Mouse (Mus musculus): ENCODE data around the gene Mgat3. TPM values are rescaled to one million over a fixed set of nuclear protein-coding genes. Genes with fewer than 3 reads are reported as not detected.

Gene Mgat3
- polyA plus RNA-seq, 1 experiment from 2014 or later = 0.44 TPM

GRCm38 (mm10) chr15:80232331-80232730 lies 58.8 kb downstream of the Mgat3 start:
- Histone ChIP-seq H3K9me3 (replicated peaks) (no peaks in the 10 kb centered on the region), H3K27ac (peak overlapping the region; percentile 43), H3K27me3 (no peaks in the 10 kb centered on the region), H3K36me3 (peaks cover 21% of the 10 kb centered on the region), H3K4me3 (replicated peaks) (no peak overlapping the region), H3K4me2 (no peak overlapping the region), H3K4me1 (replicated peaks) (peaks cover 43% of the 10 kb centered on the region), H3K9ac (no peak overlapping the region)
- ATAC-seq (ENCODE audit: low read depth) (no peak), DNase-seq (no peak)
- WGBS (ENCODE audit: insufficient replicate concordance) = 75% methylated on average over 2 of the region's 2 CpGs

GRCm38 (mm10) chr15:80233053-80233452 lies 59.5 kb downstream of the Mgat3 start:
- H3K4me3 ChIP-seq (replicated peaks) = no peak overlapping the region
- no peak for DNase-seq
- peaks cover 28% of the 10 kb centered on the region for H3K36me3 ChIP-seq
- H3K27ac ChIP-seq = peak overlapping the region; percentile 90
- peak overlapping the region; percentile 66 for H3K9ac ChIP-seq
- no peak for ATAC-seq (ENCODE audit: low read depth)
- H3K4me1 ChIP-seq (replicated peaks) = peaks cover 45% of the 10 kb centered on the region
- H3K4me2 ChIP-seq = peak overlapping the region; percentile 64
- no peaks in the 10 kb centered on the region for H3K27me3 ChIP-seq
- WGBS (ENCODE audit: insufficient replicate concordance) = 74% methylated on average over 4 of the region's 4 CpGs
- no peaks in the 10 kb centered on the region for H3K9me3 ChIP-seq (replicated peaks)

GRCm38 (mm10) chr15:80233733-80234509 lies 60.4 kb downstream of the Mgat3 start, which contains the start of gene Mief1:
Gene Mief1 (plus strand): TSS chr15:80234018.
- peak within 1 kb of the TSS; percentile 90 for H3K27ac ChIP-seq
- WGBS (ENCODE audit: insufficient replicate concordance) = under 1% methylated on average over 67 of the region's 67 CpGs
- peak within 1 kb of the TSS; percentile 76 for H3K4me2 ChIP-seq
- H3K9me3 ChIP-seq (replicated peaks) = no peaks in the 10 kb centered on the region
- peak within 1 kb of the TSS; percentile 94 for H3K9ac ChIP-seq
- DNase-seq = peak; percentile 99
- peak within 1 kb of the TSS; percentile 95 for H3K4me3 ChIP-seq (replicated peaks)
- peak; percentile 97 for ATAC-seq (ENCODE audit: low read depth)
- no peaks in the 10 kb centered on the region for H3K27me3 ChIP-seq
- peaks cover 37% of the 10 kb centered on the region for H3K36me3 ChIP-seq
- peaks cover 45% of the 10 kb centered on the region for H3K4me1 ChIP-seq (replicated peaks)

- Histone ChIP-seq H3K9me3 (replicated peaks) (no peaks in the 10 kb centered on the region), H3K4me2 (peak within 1 kb of the TSS; percentile 76), H3K27ac (peak within 1 kb of the TSS; percentile 86), H3K4me3 (replicated peaks) (peak within 1 kb of the TSS; percentile 95), H3K36me3 (peaks cover 47% of the 10 kb centered on the region), H3K4me1 (replicated peaks) (peaks cover 45% of the 10 kb centered on the region), H3K27me3 (no peaks in the 10 kb centered on the region), H3K9ac (peak within 1 kb of the TSS; percentile 94)
- DNase-seq = no peak
- WGBS (ENCODE audit: insufficient replicate concordance) = 91% methylated on average over 9 of the region's 9 CpGs
- no peak for ATAC-seq (ENCODE audit: low read depth)
Measured at GRCm38 (mm10) chr15:80235535-80235934, 62.0 kb downstream of the Mgat3 start, which contains the start of gene AC140267.1. Gene AC140267.1 (plus strand): TSS chr15:80235835.

DNA sequence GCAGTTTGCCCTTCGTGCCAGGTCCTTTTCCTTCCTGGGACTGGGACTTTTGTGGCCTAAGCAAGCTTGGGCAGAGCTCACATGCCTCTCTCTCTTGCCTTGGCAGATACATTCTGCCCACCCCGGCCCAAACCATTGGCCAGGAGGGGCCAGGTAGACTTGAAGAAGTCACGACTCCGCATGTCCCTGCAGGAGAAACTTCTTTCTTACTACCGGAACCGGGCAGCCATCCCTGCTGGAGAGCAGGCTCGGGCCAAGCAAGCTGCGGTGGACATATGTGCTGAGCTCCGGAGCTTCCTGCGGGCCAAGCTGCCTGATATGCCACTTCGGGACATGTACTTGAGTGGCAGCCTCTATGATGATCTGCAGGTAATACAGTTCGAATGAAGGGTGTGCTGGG lies 74.6 kb downstream of the Mgat3 start:
- peaks cover 92% of the 10 kb centered on the region for H3K36me3 ChIP-seq
- no peak for DNase-seq
- no peak for ATAC-seq (ENCODE audit: low read depth)
- H3K27me3 ChIP-seq = no peaks in the 10 kb centered on the region
- H3K4me1 ChIP-seq (replicated peaks) = peaks cover 51% of the 10 kb centered on the region
- no peak overlapping the region for H3K9ac ChIP-seq
- H3K4me2 ChIP-seq = no peak overlapping the region
- 91% methylated on average over 12 of the region's 12 CpGs for WGBS (ENCODE audit: insufficient replicate concordance)
- H3K27ac ChIP-seq = peak overlapping the region; percentile 99; the same call in 1 of the 2 replicates
- H3K4me3 ChIP-seq (replicated peaks) = no peak overlapping the region
- H3K9me3 ChIP-seq (replicated peaks) = no peaks in the 10 kb centered on the region

GRCm38 (mm10) chr15:80248596-80248995 lies 75.1 kb downstream of the Mgat3 start:
- Histone ChIP-seq H3K4me3 (replicated peaks) (no peak overlapping the region), H3K9ac (no peak overlapping the region), H3K9me3 (replicated peaks) (no peaks in the 10 kb centered on the region), H3K36me3 (peaks cover 92% of the 10 kb centered on the region), H3K4me2 (no peak overlapping the region), H3K4me1 (replicated peaks) (peaks cover 55% of the 10 kb centered on the region), H3K27me3 (no peaks in the 10 kb centered on the region), H3K27ac (peak overlapping the region; percentile 99)
- WGBS (ENCODE audit: insufficient replicate concordance) = 89% methylated on average over 1 of the region's 1 CpGs
- ATAC-seq (ENCODE audit: low read depth) (no peak), DNase-seq (no peak)

DNA sequence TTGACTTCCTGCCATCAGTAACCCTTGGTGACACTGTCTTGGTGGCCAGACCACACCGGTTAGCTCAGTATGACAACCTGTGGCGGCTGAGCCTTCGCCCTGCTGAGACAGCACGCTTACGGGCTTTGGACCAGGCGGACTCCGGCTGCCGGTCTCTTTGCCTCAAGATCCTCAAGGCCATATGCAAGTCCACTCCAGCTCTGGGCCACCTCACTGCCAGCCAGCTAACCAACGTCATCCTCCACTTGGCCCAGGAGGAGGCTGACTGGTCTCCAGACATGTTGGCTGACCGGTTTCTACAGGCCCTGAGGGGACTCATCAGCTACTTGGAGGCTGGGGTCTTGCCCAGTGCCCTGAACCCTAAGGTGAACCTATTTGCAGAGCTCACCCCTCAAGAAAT lies 76.2 kb downstream of the Mgat3 start:
- H3K9ac ChIP-seq = peak overlapping the region; percentile 73
- peaks cover 66% of the 10 kb centered on the region for H3K4me1 ChIP-seq (replicated peaks)

GRCm38 (mm10) chr15:80250586-80250985 lies 77.1 kb downstream of the Mgat3 start:
- H3K9ac ChIP-seq = peak overlapping the region; percentile 73
- peak overlapping the region; percentile 99 for H3K27ac ChIP-seq
- peak overlapping the region; percentile 41 for H3K4me3 ChIP-seq (replicated peaks)
- H3K4me2 ChIP-seq = peak overlapping the region; percentile 76
- DNase-seq = peak; percentile 73
- H3K27me3 ChIP-seq = no peaks in the 10 kb centered on the region
- peaks cover 75% of the 10 kb centered on the region for H3K36me3 ChIP-seq
- H3K9me3 ChIP-seq (replicated peaks) = no peaks in the 10 kb centered on the region
- WGBS (ENCODE audit: insufficient replicate concordance) = 28% methylated on average over 6 of the region's 6 CpGs
- H3K4me1 ChIP-seq (replicated peaks) = peaks cover 66% of the 10 kb centered on the region
- peak; percentile 69 for ATAC-seq (ENCODE audit: low read depth)

More for the DNA sequence above, 76.2 kb downstream of the Mgat3 start:
- peak overlapping the region; percentile 76 for H3K4me2 ChIP-seq
- H3K9me3 ChIP-seq (replicated peaks) = no peaks in the 10 kb centered on the region
- WGBS (ENCODE audit: insufficient replicate concordance) = 86% methylated on average over 10 of the region's 10 CpGs
- no peak overlapping the region for H3K4me3 ChIP-seq (replicated peaks)
- ATAC-seq (ENCODE audit: low read depth) (no peak), DNase-seq (no peak)
- peaks cover 82% of the 10 kb centered on the region for H3K36me3 ChIP-seq
- H3K27ac ChIP-seq = peak overlapping the region; percentile 99
- H3K27me3 ChIP-seq = no peaks in the 10 kb centered on the region

DNA sequence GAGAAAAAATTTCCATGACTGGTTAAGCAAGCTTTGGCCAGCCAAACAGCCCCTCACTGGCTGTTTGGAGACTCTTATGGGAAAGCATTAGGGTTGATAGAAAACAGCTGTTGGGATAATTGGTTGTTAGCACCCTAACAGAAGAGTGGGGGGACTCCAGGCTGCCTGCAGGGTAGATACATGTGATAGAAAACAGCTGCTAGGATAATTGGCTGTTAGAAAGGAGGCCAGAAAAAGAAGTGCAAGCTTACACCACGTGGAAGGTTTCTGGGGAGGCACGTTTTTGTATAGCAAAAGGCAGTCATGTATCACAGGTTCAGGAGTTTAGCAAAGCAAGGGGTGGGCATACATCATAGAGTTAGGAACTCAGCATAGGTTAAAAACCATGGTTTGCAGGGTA lies 80.0 kb downstream of the Mgat3 start:
- peak overlapping the region; percentile 79 for H3K4me3 ChIP-seq (replicated peaks)
- WGBS (ENCODE audit: insufficient replicate concordance) = 54% methylated on average over 2 of the region's 2 CpGs
- peak overlapping the region; percentile 99 for H3K27ac ChIP-seq
- H3K36me3 ChIP-seq = peaks cover 72% of the 10 kb centered on the region
- no peaks in the 10 kb centered on the region for H3K9me3 ChIP-seq (replicated peaks)
- peaks cover 82% of the 10 kb centered on the region for H3K4me1 ChIP-seq (replicated peaks)
- peak overlapping the region; percentile 85 for H3K9ac ChIP-seq
- no peak for ATAC-seq (ENCODE audit: low read depth)
- peak overlapping the region; percentile 94 for H3K4me2 ChIP-seq
- DNase-seq = no peak
- H3K27me3 ChIP-seq = no peaks in the 10 kb centered on the region

DNA sequence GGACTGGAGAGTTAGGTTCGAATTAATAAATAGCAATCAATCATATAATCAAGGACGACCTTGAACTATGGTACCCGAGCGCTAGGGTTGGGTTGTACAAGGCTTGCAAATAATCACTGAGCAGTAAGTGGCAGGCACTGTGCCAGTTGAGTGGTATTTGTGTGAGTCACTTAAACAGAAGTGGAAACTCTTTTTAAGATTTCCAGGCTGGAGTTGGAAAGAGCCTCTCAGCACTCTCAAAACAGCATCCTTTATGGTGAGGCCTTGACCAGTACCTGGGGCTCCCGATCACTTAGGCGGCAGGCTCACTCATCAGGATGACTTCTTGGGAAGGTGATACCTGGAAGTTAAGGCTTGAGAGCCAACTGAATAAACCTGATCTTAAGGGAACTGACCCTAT lies 80.7 kb downstream of the Mgat3 start:
- WGBS (ENCODE audit: insufficient replicate concordance) = 47% methylated on average over 6 of the region's 6 CpGs
- peak overlapping the region; percentile 79 for H3K4me3 ChIP-seq (replicated peaks)
- peaks cover 82% of the 10 kb centered on the region for H3K4me1 ChIP-seq (replicated peaks)
- peak overlapping the region; percentile 85 for H3K9ac ChIP-seq
- H3K9me3 ChIP-seq (replicated peaks) = no peaks in the 10 kb centered on the region
- H3K27ac ChIP-seq = peak overlapping the region; percentile 99
- DNase-seq = no peak
- peaks cover 72% of the 10 kb centered on the region for H3K36me3 ChIP-seq
- H3K27me3 ChIP-seq = no peaks in the 10 kb centered on the region
- ATAC-seq (ENCODE audit: low read depth) = no peak
- H3K4me2 ChIP-seq = peak overlapping the region; percentile 94

DNA sequence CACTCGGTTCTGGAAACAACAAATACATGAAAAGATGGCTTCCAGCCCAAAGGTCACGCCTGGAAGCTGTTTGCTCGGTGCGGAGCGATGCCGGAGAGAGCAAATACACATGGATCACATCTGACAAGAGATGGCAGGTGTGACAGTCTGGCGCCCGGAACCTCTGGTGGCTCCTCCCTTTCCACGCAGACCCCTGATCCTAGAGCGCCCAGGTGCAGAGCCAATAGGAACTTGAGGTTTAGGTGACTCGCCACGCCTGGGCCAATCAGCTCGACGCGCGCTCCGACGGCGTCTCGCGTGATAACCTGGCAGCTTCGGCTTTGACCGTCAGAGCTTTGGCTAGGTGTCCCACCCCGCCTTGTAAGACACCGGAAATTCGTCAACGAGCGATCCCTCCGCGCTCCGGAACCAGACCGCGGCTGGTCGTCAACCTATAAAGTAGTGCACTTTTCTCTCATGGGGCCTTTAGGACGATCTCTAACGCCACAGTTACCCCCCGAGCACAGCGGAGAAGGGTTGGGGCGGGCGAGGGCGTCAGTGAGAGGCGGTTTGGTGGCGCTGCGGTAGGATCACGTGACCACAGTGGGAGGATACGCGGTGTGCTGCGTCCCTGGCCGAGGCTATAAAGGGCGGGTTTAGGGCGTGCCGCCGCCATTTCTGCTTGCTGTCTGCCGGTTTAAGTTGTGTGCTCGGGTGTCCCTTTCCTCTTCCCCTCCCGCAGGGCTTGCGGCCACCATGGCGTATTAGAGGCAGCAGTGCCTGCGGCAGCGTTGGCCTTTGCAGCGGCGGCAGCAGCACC lies 81.5 kb downstream of the Mgat3 start, which contains the start of gene Atf4:
Gene Atf4, plus strand, starts transcription at position 338 of the 799 bp plus-strand sequence.
- Histone ChIP-seq H3K4me2 (peak within 1 kb of the TSS; percentile 94), H3K36me3 (peaks cover 72% of the 10 kb centered on the region), H3K4me1 (replicated peaks) (peaks cover 81% of the 10 kb centered on the region), H3K9me3 (replicated peaks) (no peaks in the 10 kb centered on the region), H3K27ac (peak within 1 kb of the TSS; percentile 99), H3K4me3 (replicated peaks) (peak within 1 kb of the TSS; percentile 79), H3K9ac (peak within 1 kb of the TSS; percentile 99), H3K27me3 (no peaks in the 10 kb centered on the region)
- peak; percentile 97 for DNase-seq
- under 1% methylated on average over 58 of the region's 62 CpGs for WGBS (ENCODE audit: insufficient replicate concordance)
- peak; percentile 86 for ATAC-seq (ENCODE audit: low read depth)

Data from liver, embryonic 13.5 days (tissue).